Mouse (Mus musculus) embryonic facial prominence, embryonic 14.5 days (tissue): Measurements from ENCODE around the gene Krtcap3. TPM values are rescaled to one million over a fixed set of nuclear protein-coding genes. Genes with fewer than 3 reads are reported as not detected.

Experiments used
- ATAC-seq: fragments of 200-750 bp; cut with Nextera tagmentation; 2 replicates; pipeline ENCODE4 v1.8.0; 2017; ENCODE audit warnings: low read depth, moderate number of reproducible peaks, moderate TSS enrichment
- DNase-seq: peaks from one replicate; pipeline ENCODE4 v3.0.0-alpha.2; 2015; ENCODE audit warnings: low spot score
- H3K27ac ChIP-seq: fragments of 300-500 bp; sonication (generic); replicated peaks from 2 replicates; pipeline ENCODE4 v1.5.1; 2014; ENCODE audit warnings: low read depth, mild to moderate bottlenecking, low read length, moderate library complexity
- H3K27me3 ChIP-seq: fragments of 300-500 bp; sonication (generic); replicated peaks from 2 replicates; pipeline ENCODE4 v1.6.1; 2014; ENCODE audit warnings: low read length; ENCODE audit not compliant: control insufficient read depth, insufficient read depth
- H3K36me3 ChIP-seq: fragments of 300-500 bp; sonication (generic); 2 replicates; pipeline ENCODE4 v1.6.1; 2014; ENCODE audit warnings: low read length, mixed read lengths; ENCODE audit not compliant: control insufficient read depth, insufficient read depth
- H3K4me1 ChIP-seq: fragments of 300-500 bp; sonication (generic); 2 replicates; pipeline ENCODE4 v1.6.1; 2014; ENCODE audit warnings: antibody characterized with exemption, low read length; ENCODE audit not compliant: control insufficient read depth, insufficient read depth
- H3K4me2 ChIP-seq: fragments of 300-500 bp; sonication (generic); 2 replicates; pipeline ENCODE4 v1.6.1; 2014; ENCODE audit warnings: low read depth, mild to moderate bottlenecking, low read length, moderate library complexity, mixed read lengths
- H3K4me3 ChIP-seq: fragments of 300-500 bp; sonication (generic); 2 replicates; pipeline ENCODE4 v1.5.1; 2014; ENCODE audit warnings: low read depth, mild to moderate bottlenecking, low read length
- H3K9ac ChIP-seq: fragments of 300-500 bp; sonication (generic); 2 replicates; pipeline ENCODE4 v1.6.1; 2014; ENCODE audit warnings: low read depth, mild to moderate bottlenecking, low read length, moderate library complexity, mixed read lengths
- H3K9me3 ChIP-seq: fragments of 300-500 bp; sonication (generic); 2 replicates; pipeline ENCODE4 v1.6.1; 2016; ENCODE audit warnings: low read length; ENCODE audit not compliant: control insufficient read depth
- WGBS: fragments of 180-500 bp; shearing (Covaris S2); extraction: QIAGEN DNeasy Blood & Tissue Kit; methylation state at CpG from one replicate; pipeline ENCODE4 v1.1.7; 2014; 5-methylcytosine and 5-hydroxymethylcytosine counted together
- polyA plus RNA-seq: library from polyadenylated mRNA; unstranded; fragments of >200 nt; fragmentation: Nextera tagmentation; extraction: Ambion mirVana; gene quantifications from 2 replicates; pipeline ENCODE4 v1.2.1, GENCODE M21; 2014

The Krtcap3 gene
- polyA plus RNA-seq, 1 experiment from 2014 or later = 15.2 TPM

- DNase-seq (no peak), ATAC-seq (no peak)
- no peaks in the 10 kb centered on the region for H3K9me3 ChIP-seq
- peak overlapping the region; percentile 77 for H3K4me2 ChIP-seq
- peak overlapping the region; percentile 92 for H3K27ac ChIP-seq
- H3K36me3 ChIP-seq = no peaks in the 10 kb centered on the region
- WGBS = 2% methylated on average over 11 of the region's 11 CpGs
- no peaks in the 10 kb centered on the region for H3K4me1 ChIP-seq
- no peaks in the 10 kb centered on the region for H3K27me3 ChIP-seq
- H3K9ac ChIP-seq = peak overlapping the region; percentile 87
- peak overlapping the region; percentile 100 for H3K4me3 ChIP-seq
Measured at GRCm38 (mm10) chr5:31219474-31219873, 32.0 kb upstream of the Krtcap3 start.

GRCm38 (mm10) chr5:31219911-31220447 lies 31.5 kb upstream of the Krtcap3 start:
- no peaks in the 10 kb centered on the region for H3K4me1 ChIP-seq
- peak overlapping the region; percentile 87 for H3K9ac ChIP-seq
- H3K9me3 ChIP-seq = no peaks in the 10 kb centered on the region
- H3K4me2 ChIP-seq = peak overlapping the region; percentile 77
- H3K36me3 ChIP-seq = no peaks in the 10 kb centered on the region
- peak; percentile 42; the same call in 1 of the 2 replicates for ATAC-seq
- peak overlapping the region; percentile 100 for H3K4me3 ChIP-seq
- peak; percentile 45 for DNase-seq
- H3K27me3 ChIP-seq = no peaks in the 10 kb centered on the region
- WGBS = under 1% methylated on average over 24 of the region's 40 CpGs
- H3K27ac ChIP-seq = peak overlapping the region; percentile 92

- peak; percentile 97 for DNase-seq
- Histone ChIP-seq H3K36me3 (no peaks in the 10 kb centered on the region), H3K9me3 (no peaks in the 10 kb centered on the region), H3K4me3 (peak within 1 kb of the TSS; percentile 100), H3K4me2 (peak within 1 kb of the TSS; percentile 77), H3K27me3 (no peaks in the 10 kb centered on the region), H3K9ac (peak within 1 kb of the TSS; percentile 87), H3K4me1 (no peaks in the 10 kb centered on the region), H3K27ac (peak within 1 kb of the TSS; percentile 92)
- peak; percentile 96 for ATAC-seq
- WGBS = 1% methylated on average over 28 of the region's 70 CpGs
Measured at GRCm38 (mm10) chr5:31220448-31221303, 30.8 kb upstream of the Krtcap3 start, which contains the start of gene Ppm1g. TSS of gene Ppm1g (minus strand) at chr5:31220687.

GRCm38 (mm10) chr5:31221304-31221945 lies 30.1 kb upstream of the Krtcap3 start:
- Histone ChIP-seq H3K27me3 (no peaks in the 10 kb centered on the region), H3K4me3 (peak overlapping the region; percentile 100), H3K27ac (peak overlapping the region; percentile 92), H3K4me1 (no peaks in the 10 kb centered on the region), H3K36me3 (no peaks in the 10 kb centered on the region), H3K9ac (peak overlapping the region; percentile 87), H3K9me3 (no peaks in the 10 kb centered on the region), H3K4me2 (peak overlapping the region; percentile 77)
- DNase-seq (peak; percentile 83), ATAC-seq (no peak)
- WGBS = 11% methylated on average over 11 of the region's 11 CpGs

- Histone ChIP-seq H3K4me1 (no peaks in the 10 kb centered on the region), H3K27me3 (no peaks in the 10 kb centered on the region), H3K4me2 (no peak overlapping the region), H3K27ac (no peak overlapping the region), H3K9ac (no peak overlapping the region), H3K9me3 (no peaks in the 10 kb centered on the region), H3K4me3 (no peak overlapping the region), H3K36me3 (no peaks in the 10 kb centered on the region)
- DNase-seq (no peak), ATAC-seq (no peak)
- 87% methylated on average over 9 of the region's 9 CpGs for WGBS
Measured at GRCm38 (mm10) chr5:31222696-31223095, 28.8 kb upstream of the Krtcap3 start.

- H3K36me3 ChIP-seq = no peaks in the 10 kb centered on the region
- no peak overlapping the region for H3K27ac ChIP-seq
- H3K4me2 ChIP-seq = no peak overlapping the region
- H3K27me3 ChIP-seq = no peaks in the 10 kb centered on the region
- no peak overlapping the region for H3K9ac ChIP-seq
- DNase-seq (no peak), ATAC-seq (no peak)
- no peaks in the 10 kb centered on the region for H3K4me1 ChIP-seq
- no peaks in the 10 kb centered on the region for H3K9me3 ChIP-seq
- no peak overlapping the region for H3K4me3 ChIP-seq
- 94% methylated on average over 1 of the region's 1 CpGs for WGBS
Measured at GRCm38 (mm10) chr5:31226641-31227040, 24.9 kb upstream of the Krtcap3 start.

GRCm38 (mm10) chr5:31240637-31241521 lies 10.6 kb upstream of the Krtcap3 start, which contains the start of the genes Nrbp1 and Gm9970:
TSS of gene Nrbp1 (plus strand) at chr5:31240864.
TSS of gene Gm9970 (minus strand) at chr5:31241232.
- Histone ChIP-seq H3K36me3 (peaks cover 23% of the 10 kb centered on the region), H3K4me2 (peak within 1 kb of the TSS; percentile 65), H3K27me3 (no peaks in the 10 kb centered on the region), H3K27ac (peak within 1 kb of the TSS; percentile 98), H3K4me1 (peaks cover 3% of the 10 kb centered on the region; the same call in 1 of the 2 replicates), H3K9ac (peak within 1 kb of the TSS; percentile 98), H3K4me3 (peak within 1 kb of the TSS; percentile 88), H3K9me3 (0 out of 2 replicates have a peak, but pooled peaks cover 6% of the 10 kb centered on the region)
- 1% methylated on average over 29 of the region's 103 CpGs for WGBS
- DNase-seq = peak; percentile 98
- ATAC-seq = peak; percentile 99
